Mouse (Mus musculus) cerebellum, adult 2 months (tissue): ENCODE data around the gene Srrm4. TPM values are rescaled to one million over a fixed set of nuclear protein-coding genes. Genes with fewer than 3 reads are reported as not detected.
A peak's percentile ranks its signal among the peaks of the same experiment; 100 is the strongest.

ENCODE experiments used
- DNase-seq, 2 experiments: peaks; one replicate each; pipeline ENCODE4 v3.0.0; 2021
- H3K27ac ChIP-seq: fragments of 200-500 bp; 2 replicates; pipeline ENCODE4 v1.5.1; 2012; ENCODE audit warnings: low read length, control low read depth, inconsistent platforms; ENCODE audit not compliant: insufficient read depth
- H3K27me3 ChIP-seq: fragments of 200-500 bp; 2 replicates; pipeline ENCODE4 v1.6.1; 2012; ENCODE audit warnings: inconsistent platforms, mild to moderate bottlenecking, low read length, moderate library complexity; ENCODE audit not compliant: control insufficient read depth, insufficient read depth
- H3K4me1 ChIP-seq: fragments of 200-500 bp; 2 replicates; pipeline ENCODE4 v1.6.1; 2011; ENCODE audit warnings: low read length; ENCODE audit not compliant: control insufficient read depth, insufficient read depth
- H3K4me3 ChIP-seq: fragments of 200-500 bp; replicated peaks from 2 replicates; pipeline ENCODE3; 2011; ENCODE audit warnings: mild to moderate bottlenecking, low read depth, low read length, control low read depth; ENCODE audit not compliant: insufficient read depth
- CTCF ChIP-seq: fragments of 200-500 bp; IDR thresholded peaks from 2 replicates; pipeline ENCODE4 v1.5.1; 2011; ENCODE audit warnings: low read depth, mild to moderate bottlenecking, control low read depth, low read length, moderate library complexity, borderline replicate concordance; ENCODE audit not compliant: insufficient read depth
- POLR2A ChIP-seq: fragments of 200-500 bp; IDR thresholded peaks from 2 replicates; pipeline ENCODE4 v1.6.1; 2011; ENCODE audit warnings: low read length, control low read depth, borderline replicate concordance; ENCODE audit not compliant: insufficient read depth
- whole genome bisulfite sequencing: fragments of 180-500 bp; shearing (Covaris S2); methylation state at CpG from one replicate; pipeline ENCODE4 v1.1.7; 2018; 5-methylcytosine and 5-hydroxymethylcytosine counted together
- polyA plus RNA-seq: library from polyadenylated mRNA; depleted of rRNA; stranded (reverse); fragments of >200 nt; gene quantifications from 2 replicates; pipeline ENCODE4 v1.2.3, GENCODE M21; 2012

The Srrm4 gene
- polyA plus RNA-seq, 1 experiment, result 29.6 TPM

GRCm38 (mm10) chr5:116421791-116422481 lies 169.7 kb downstream of the Srrm4 start:
- peaks cover 26% of the 10 kb centered on the region for H3K4me1 ChIP-seq
- peak; percentile 39 to 60 for DNase-seq
- WGBS, result 41% methylated on average over 22 of the region's 22 CpGs
- peak overlapping the region; percentile 63 for H3K4me3 ChIP-seq
- no peak for TF ChIP-seq POLR2A
- no peak for TF ChIP-seq CTCF
- peak overlapping the region; percentile 18 for H3K27ac ChIP-seq
- H3K27me3 ChIP-seq, result no peaks in the 10 kb centered on the region

GRCm38 (mm10) chr5:116420759-116421225 lies 170.8 kb downstream of the Srrm4 start:
- 64% methylated on average over 6 of the region's 6 CpGs for WGBS
- TF ChIP-seq CTCF, result no peak
- TF ChIP-seq POLR2A, result no peak
- Histone ChIP-seq H3K4me1 (peaks cover 28% of the 10 kb centered on the region), H3K4me3 (peak overlapping the region; percentile 33), H3K27ac (peak overlapping the region; percentile 50; the same call in 1 of the 2 replicates), H3K27me3 (no peaks in the 10 kb centered on the region)
- DNase-seq, result peak; percentile 37 to 48

GRCm38 (mm10) chr5:116420213-116420612 lies 171.4 kb downstream of the Srrm4 start:
- H3K4me3 ChIP-seq, result no peak overlapping the region
- no peak overlapping the region for H3K27ac ChIP-seq
- 100% methylated on average over 1 of the region's 1 CpGs for WGBS
- H3K4me1 ChIP-seq, result peaks cover 31% of the 10 kb centered on the region
- no peak for TF ChIP-seq POLR2A
- no peak for TF ChIP-seq CTCF
- no peaks in the 10 kb centered on the region for H3K27me3 ChIP-seq
- no peak for DNase-seq

GRCm38 (mm10) chr5:116419322-116420045 lies 172.1 kb downstream of the Srrm4 start:
- Histone ChIP-seq H3K27ac (no peak overlapping the region), H3K27me3 (no peaks in the 10 kb centered on the region), H3K4me1 (peaks cover 31% of the 10 kb centered on the region), H3K4me3 (peak overlapping the region; percentile 5)
- WGBS, result 40% methylated on average over 6 of the region's 6 CpGs
- no peak for TF ChIP-seq POLR2A
- TF ChIP-seq CTCF, result no peak
- peak; percentile 44 to 60 for DNase-seq

GRCm38 (mm10) chr5:116416208-116416607 lies 175.4 kb downstream of the Srrm4 start:
- 68% methylated on average over 5 of the region's 5 CpGs for WGBS
- DNase-seq, result no peak
- no peak overlapping the region for H3K4me3 ChIP-seq
- H3K27ac ChIP-seq, result no peak overlapping the region
- H3K4me1 ChIP-seq, result peaks cover 16% of the 10 kb centered on the region
- no peaks in the 10 kb centered on the region for H3K27me3 ChIP-seq
- TF ChIP-seq CTCF, result no peak
- TF ChIP-seq POLR2A, result no peak

- TF ChIP-seq POLR2A (no peak), CTCF (no peak)
- H3K27me3 ChIP-seq, result no peaks in the 10 kb centered on the region
- peaks cover 6% of the 10 kb centered on the region for H3K4me1 ChIP-seq
- no peak for DNase-seq
- no peak overlapping the region for H3K27ac ChIP-seq
- WGBS, result 23% methylated on average over 16 of the region's 16 CpGs
- H3K4me3 ChIP-seq, result no peak overlapping the region
Measured at GRCm38 (mm10) chr5:116409689-116410590, 181.7 kb downstream of the Srrm4 start.

- H3K27ac ChIP-seq, result no peak overlapping the region
- TF ChIP-seq POLR2A (no peak), CTCF (no peak)
- no peak overlapping the region for H3K4me3 ChIP-seq
- H3K4me1 ChIP-seq, result peaks cover 6% of the 10 kb centered on the region
- no peaks in the 10 kb centered on the region for H3K27me3 ChIP-seq
- WGBS, result 89% methylated on average over 9 of the region's 9 CpGs
- DNase-seq, result no peak
Measured at GRCm38 (mm10) chr5:116408965-116409364, 182.7 kb downstream of the Srrm4 start.
